26 mouse cellular contexts compared by ENCODE assay signal in the genomic region with DNA sequence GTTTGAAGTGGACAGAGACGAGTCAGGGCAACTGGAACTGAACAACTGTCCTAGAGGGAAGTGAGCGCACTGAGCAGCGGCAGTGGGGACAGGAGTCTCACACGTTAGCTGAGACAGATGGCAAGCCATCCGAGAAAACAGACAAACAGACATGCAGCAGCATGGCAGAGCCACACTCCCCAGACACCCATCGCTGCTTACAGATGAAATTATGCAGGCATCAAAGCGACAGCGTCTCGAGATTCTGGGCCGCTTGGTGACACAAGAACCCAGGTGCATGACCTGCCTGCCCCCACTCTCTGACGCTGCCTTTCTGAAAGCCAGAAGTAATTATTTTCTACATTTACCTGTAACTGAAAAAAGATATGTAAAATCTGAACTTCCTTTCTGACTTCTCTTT. TPM values are rescaled to one million over a fixed set of nuclear protein-coding genes. Genes with fewer than 3 reads are reported as not detected.
A peak's percentile ranks its signal among the peaks of the same experiment; 100 is the strongest.
DNase-seq lines count a peak whose midpoint lies in the region; ATAC-seq and TF ChIP-seq lines count a peak whose summit lies in the region.
"Had no signal": no experiment of that assay in that cellular context is flagged by ENCODE, and none has a peak within 500 bp of the region (broad histone marks: within the 10 kb centered on the region; RNA-seq: fewer than 3 reads in every experiment).

No protein-coding gene starts in this region.

- no peaks in the 10 kb centered on the region; the same call in 1 of the 2 replicates for H3K4me1 ChIP-seq in forebrain, embryonic 16.5 days (replicated peaks; ENCODE audit: control insufficient read depth, insufficient read depth, low read length)
- H3K4me1 ChIP-seq in forebrain, embryonic 10.5 days = no peaks in the 10 kb centered on the region
- no peaks in the 10 kb centered on the region for H3K4me1 ChIP-seq in hindbrain, embryonic 16.5 days (ENCODE audit: control insufficient read depth, insufficient read depth, low read depth, low read length)
- no peaks in the 10 kb centered on the region for H3K4me1 ChIP-seq in hindbrain, embryonic 11.5 days (replicated peaks; ENCODE audit: control insufficient read depth, insufficient read depth, low read length)
- peaks cover 3 to 30% of the 10 kb centered on the region in 2 experiments; a peak in 3 of 4 replicates for H3K4me1 ChIP-seq in CH12.LX (ENCODE audit: control insufficient read depth in 1 of 2, insufficient read depth in 2 of 2)
- H3K4me1 ChIP-seq: embryonic facial prominence, embryonic 13.5 days; forebrain, embryonic 13.5 days; hindbrain, embryonic 13.5 days had no signal

- no peaks in the 10 kb centered on the region for H3K79me2 ChIP-seq in CH12.LX (replicated peaks; ENCODE audit: control insufficient read depth, extremely low read depth, insufficient read depth, poor library complexity, severe bottlenecking)

- H3K36me3 ChIP-seq in forebrain, embryonic 16.5 days (ENCODE audit: control insufficient read depth, insufficient read depth) = no peaks in the 10 kb centered on the region
- H3K36me3 ChIP-seq in forebrain, embryonic 10.5 days (replicated peaks) = no peaks in the 10 kb centered on the region
- H3K36me3 ChIP-seq in hindbrain, embryonic 16.5 days (ENCODE audit: control insufficient read depth, insufficient read depth, low read length) = no peaks in the 10 kb centered on the region
- H3K36me3 ChIP-seq in hindbrain, embryonic 11.5 days (ENCODE audit: control insufficient read depth, insufficient read depth, low read length) = no peaks in the 10 kb centered on the region
- peaks cover 0 to 3% of the 10 kb centered on the region in 2 experiments for H3K36me3 ChIP-seq in CH12.LX (replicated peaks in 1 of 2; ENCODE audit: control insufficient read depth in 1 of 2, insufficient read depth in 1 of 2, low read length in 1 of 2)
- H3K36me3 ChIP-seq: embryonic facial prominence, embryonic 13.5 days; hindbrain, embryonic 13.5 days had no signal

- TF ChIP-seq RAD21 in CH12.LX (IDR thresholded peaks at IDR 0.05; ENCODE audit: low read depth, low read length) = no peak; the same call in 1 of the 2 replicates

- no peak overlapping the region for H3K4me2 ChIP-seq in forebrain, embryonic 16.5 days (ENCODE audit: low read length)
- no peak overlapping the region for H3K4me2 ChIP-seq in hindbrain, embryonic 16.5 days (ENCODE audit: low read length)
- H3K4me2 ChIP-seq in hindbrain, embryonic 11.5 days (replicated peaks; ENCODE audit: low read depth, low read length) = no peak overlapping the region
- H3K4me2 ChIP-seq in CH12.LX (ENCODE audit: insufficient read depth, low read depth, poor library complexity, severe bottlenecking) = peak overlapping the region; percentile 24
- H3K4me2 ChIP-seq: embryonic facial prominence, embryonic 13.5 days; forebrain, embryonic 13.5 days; hindbrain, embryonic 13.5 days had no signal

- 0 out of 2 replicates have a peak overlapping the region, but pooled peaks have one; percentile 4 for H3K9ac ChIP-seq in forebrain, embryonic 16.5 days (replicated peaks; ENCODE audit: low read depth, low read length)
- H3K9ac ChIP-seq in hindbrain, embryonic 16.5 days (ENCODE audit: low read depth, low read length) = 0 out of 2 replicates have a peak overlapping the region, but pooled peaks have one; percentile 18
- no peak overlapping the region for H3K9ac ChIP-seq in hindbrain, embryonic 11.5 days (ENCODE audit: low read depth, low read length)
- no peak overlapping the region for H3K9ac ChIP-seq in CH12.LX (ENCODE audit: insufficient read depth, low read depth)
- H3K9ac ChIP-seq: embryonic facial prominence, embryonic 13.5 days; forebrain, embryonic 13.5 days; hindbrain, embryonic 13.5 days had no signal

- no peak overlapping the region for H3K4me3 ChIP-seq in forebrain, embryonic 16.5 days (replicated peaks; ENCODE audit: low read length)
- no peak overlapping the region for H3K4me3 ChIP-seq in forebrain, embryonic 10.5 days
- no peak overlapping the region for H3K4me3 ChIP-seq in hindbrain, embryonic 16.5 days (ENCODE audit: low read length)
- H3K4me3 ChIP-seq in hindbrain, embryonic 11.5 days (ENCODE audit: low read depth, low read length) = no peak overlapping the region
- H3K4me3 ChIP-seq in CH12.LX (replicated peaks in 1 of 3; ENCODE audit: low read depth in 2 of 3, low read length in 2 of 3, poor library complexity in 1 of 3) = no peak overlapping the region
- H3K4me3 ChIP-seq: embryonic facial prominence, embryonic 13.5 days; erythroblast, embryonic 14.5 days; forebrain, embryonic 13.5 days; hindbrain, embryonic 13.5 days had no signal

- no peaks in the 10 kb centered on the region for H3K9me3 ChIP-seq in forebrain, embryonic 16.5 days (ENCODE audit: control insufficient read depth, low read length)
- H3K9me3 ChIP-seq in forebrain, embryonic 10.5 days = no peaks in the 10 kb centered on the region
- no peaks in the 10 kb centered on the region for H3K9me3 ChIP-seq in hindbrain, embryonic 16.5 days (ENCODE audit: control insufficient read depth, low read length)
- no peaks in the 10 kb centered on the region for H3K9me3 ChIP-seq in hindbrain, embryonic 11.5 days (ENCODE audit: control insufficient read depth, low read length)
- H3K9me3 ChIP-seq in CH12.LX (replicated peaks; ENCODE audit: low read length) = peaks cover 6% of the 10 kb centered on the region
- H3K9me3 ChIP-seq: embryonic facial prominence, embryonic 13.5 days; forebrain, embryonic 13.5 days; hindbrain, embryonic 13.5 days had no signal

- in situ Hi-C loops in CH12.LX (cut with MboI; ENCODE audit: low pct_ligation_motif_present, low pct_unique_long_range_greater_than_20kb, low sequenced_read_pairs) = loop anchor here (10.0 kb wide), 1 partner anchor 317 kb away; no protein-coding TSS in a partner anchor

- TF ChIP-seq POLR2A in CH12.LX (IDR thresholded peaks at IDR 0.05; ENCODE audit: low read depth, low read length) = no peak

- no peak for ATAC-seq in forebrain, embryonic 16.5 days
- ATAC-seq in hindbrain, embryonic 16.5 days = no peak
- no peak for ATAC-seq in hindbrain, embryonic 11.5 days (ENCODE audit: low FRiP score)
- no peak for ATAC-seq in CD4-positive, CD25-positive, alpha-beta regulatory T cell, adult 4 months
- no peak for ATAC-seq in activated CD4-positive, CD25-positive, alpha-beta regulatory T cell, adult 4 months
- ATAC-seq: forebrain, embryonic 13.5 days; hindbrain, postnatal 0 days; inflammation-experienced regulatory T-cells, adult 6 months; intestine, embryonic 16.5 days had no signal

- peak; percentile 30; the same call in 1 of the 2 replicates for TF ChIP-seq EP300 in CH12.LX (IDR thresholded peaks at IDR 0.05; ENCODE audit: low read length)

- no peak overlapping the region for H3K27ac ChIP-seq in forebrain, embryonic 16.5 days (ENCODE audit: low read length)
- no peak overlapping the region for H3K27ac ChIP-seq in forebrain, embryonic 10.5 days
- H3K27ac ChIP-seq in hindbrain, embryonic 16.5 days (ENCODE audit: low read depth, low read length) = no peak overlapping the region
- H3K27ac ChIP-seq in hindbrain, embryonic 11.5 days (ENCODE audit: low read depth, low read length) = no peak overlapping the region
- H3K27ac ChIP-seq in CH12.LX (ENCODE audit: insufficient read depth, low read depth) = 0 out of 2 replicates have a peak overlapping the region, but pooled peaks have one; percentile 6
- H3K27ac ChIP-seq: embryonic facial prominence, embryonic 13.5 days; forebrain, embryonic 13.5 days; hindbrain, embryonic 13.5 days; hindbrain, postnatal 0 days had no signal

- 64% methylated on average over 11 of the region's 11 CpGs for WGBS in forebrain, embryonic 16.5 days
- WGBS in forebrain, embryonic 10.5 days = 88% methylated on average over 11 of the region's 11 CpGs
- 66% methylated on average over 11 of the region's 11 CpGs for WGBS in hindbrain, embryonic 16.5 days
- WGBS in hindbrain, embryonic 11.5 days = 71% methylated on average over 11 of the region's 11 CpGs

- DNase-seq in forebrain, embryonic 10.5 days (ENCODE audit: extremely low spot score, low spot score) = no peak
- DNase-seq in hindbrain, embryonic 11.5 days (ENCODE audit: low spot score) = no peak
- DNase-seq in A20 (ENCODE audit: low read depth, low spot score) (peak; percentile 88), CH12.LX (ENCODE audit: extremely low read depth) (peak; percentile 65)
- DNase-seq: adrenal gland, adult 8-10 months; adrenal gland, postnatal 25 days; cerebellum, adult 18-20 months; cerebellum, adult 9-10 months; cerebellum, postnatal 14 days; gastrocnemius, postnatal 10 days; gastrocnemius, postnatal 36 days; kidney, adult 18-20 months had no signal

- dilution Hi-C loops in CH12.LX (cut with MboI; ENCODE audit: extremely low pct_ligation_motif_present, extremely low pct_unique_long_range_greater_than_20kb, low sequenced_read_pairs) = no loop called here

- TF ChIP-seq CTCF in CH12.LX (conservative IDR thresholded peaks at IDR 0.05 in 1 of 2, IDR thresholded peaks at IDR 0.05 in 1 of 2; ENCODE audit: low read depth in 2 of 2, low read length in 2 of 2) = no peak

- H3K27me3 ChIP-seq in forebrain, embryonic 16.5 days (replicated peaks; ENCODE audit: control insufficient read depth, insufficient read depth, low read length) = no peaks in the 10 kb centered on the region
- H3K27me3 ChIP-seq in forebrain, embryonic 10.5 days (ENCODE audit: poor library complexity, severe bottlenecking) = 0 out of 2 replicates have a peak, but pooled peaks cover 1% of the 10 kb centered on the region
- H3K27me3 ChIP-seq in hindbrain, embryonic 16.5 days (replicated peaks; ENCODE audit: control insufficient read depth, insufficient read depth, low read length) = no peaks in the 10 kb centered on the region
- H3K27me3 ChIP-seq in hindbrain, embryonic 11.5 days (ENCODE audit: control insufficient read depth, insufficient read depth, low read length) = no peaks in the 10 kb centered on the region
- H3K27me3 ChIP-seq in CH12.LX (replicated peaks) = no peaks in the 10 kb centered on the region
- H3K27me3 ChIP-seq: embryonic facial prominence, embryonic 13.5 days; forebrain, embryonic 13.5 days; hindbrain, embryonic 13.5 days had no signal

RNA-seq across cellular contexts. Expression of gene Atr, which starts 5.7 kb away (rescaled TPM):
- polyA plus RNA-seq in forebrain, embryonic 16.5 days (2015; fragmentation: Nextera tagmentation; extraction: Ambion mirVana) = 14.5 and 16.4 TPM in 2 replicates
- polyA plus RNA-seq in forebrain, embryonic 10.5 days (2016; fragmentation: Nextera tagmentation; extraction: Ambion mirVana) = 22.1 and 22.4 TPM in 2 replicates
- polyA plus RNA-seq in hindbrain, embryonic 16.5 days (2015; fragmentation: Nextera tagmentation; extraction: Ambion mirVana) = 9.1 and 9.3 TPM in 2 replicates
- 21.9 and 22.0 TPM in 2 replicates for polyA plus RNA-seq in hindbrain, embryonic 11.5 days (2014; fragmentation: Nextera tagmentation; extraction: Ambion mirVana)
- 21.7 and 23.3 TPM in 2 replicates for total RNA-seq in CH12.LX (2012; rRNA removed)
- 37.4 and 43.8 TPM in 2 replicates for total RNA-seq in CH12.LX (2014; rRNA removed)
- polyA plus RNA-seq in CH12.LX (2012; ENCODE audit: insufficient read length, low read depth) = 16.5 and 18.5 TPM in 2 replicates
- 10 to 100 TPM; 24.4 to 25.2 TPM for polyA plus RNA-seq in CD4-positive, CD25-positive, alpha-beta regulatory T cell, adult 4 months (2017; shearing (Covaris generic))
- 10 to 100 TPM; 18.3 to 23.2 TPM for polyA plus RNA-seq in activated CD4-positive, CD25-positive, alpha-beta regulatory T cell, adult 4 months (2017; shearing (Covaris generic))

RNA-seq across cellular contexts. Expression of gene Pls1, which starts 6.6 kb away (rescaled TPM):
- 2.7 and 4.1 TPM in 2 replicates for polyA plus RNA-seq in forebrain, embryonic 16.5 days (2015; fragmentation: Nextera tagmentation; extraction: Ambion mirVana)
- polyA plus RNA-seq in forebrain, embryonic 10.5 days (2016; fragmentation: Nextera tagmentation; extraction: Ambion mirVana) = 5.6 and 5.9 TPM in 2 replicates
- polyA plus RNA-seq in hindbrain, embryonic 16.5 days (2015; fragmentation: Nextera tagmentation; extraction: Ambion mirVana) = 2.9 and 3.2 TPM in 2 replicates
- polyA plus RNA-seq in hindbrain, embryonic 11.5 days (2014; fragmentation: Nextera tagmentation; extraction: Ambion mirVana) = 7.1 and 8.3 TPM in 2 replicates
- total RNA-seq in CH12.LX (2012; rRNA removed) = 0.08 TPM in 2 replicates
- total RNA-seq in CH12.LX (2014; rRNA removed) = 0.34 and 0.56 TPM in 2 replicates
- 0.18 and 0.40 TPM in 2 replicates for polyA plus RNA-seq in CH12.LX (2012; ENCODE audit: insufficient read length, low read depth)
- 1 to 10 TPM in 1 of 2 experiments, under 1 TPM in 1; 0.42 to 2.1 TPM for polyA plus RNA-seq in CD4-positive, CD25-positive, alpha-beta regulatory T cell, adult 4 months (2017; shearing (Covaris generic))
- polyA plus RNA-seq in activated CD4-positive, CD25-positive, alpha-beta regulatory T cell, adult 4 months (2017; shearing (Covaris generic)) = under 1 TPM; 0.28 to 0.63 TPM
- total RNA-seq: gastrocnemius, postnatal 36 days; granulocyte monocyte progenitor cell, adult 5-6 weeks; hematopoietic stem cell, adult 5-6 weeks; MEL had no signal
- polyA plus RNA-seq: erythroblast, embryonic 14.5 days had no signal

Comparison
In these comparisons a context has a peak if more than half of its experiments do, and no peak if none do; other contexts are left out.
1. H3K9ac ChIP-seq: peak in forebrain, embryonic 16.5 days (single experiment) and hindbrain, embryonic 16.5 days (single experiment); none in hindbrain, embryonic 11.5 days (single experiment) and CH12.LX (single experiment).
2. DNase-seq: peak in A20 (single experiment) and CH12.LX (single experiment); none in forebrain, embryonic 10.5 days (single experiment) and hindbrain, embryonic 11.5 days (single experiment).